Mouse (Mus musculus) heart, embryonic 15.5 days (tissue): ENCODE results near the gene Cdc20. TPM values are rescaled to one million over a fixed set of nuclear protein-coding genes. Genes with fewer than 3 reads are reported as not detected.
A peak's percentile ranks its signal among the peaks of the same experiment; 100 is the strongest.

ENCODE experiments used
- ATAC-seq: fragments of 200-750 bp; cut with Nextera tagmentation; replicated peaks from 2 replicates; pipeline ENCODE4 v1.8.0; 2017; ENCODE audit warnings: low read depth, moderate TSS enrichment; ENCODE audit not compliant: insufficient number of reproducible peaks, insufficient read depth, low FRiP score
- H3K27ac ChIP-seq: fragments of 300-500 bp; sonication (generic); 2 replicates; pipeline ENCODE4 v1.5.1; 2015; ENCODE audit warnings: mild to moderate bottlenecking, inconsistent platforms
- H3K27me3 ChIP-seq: fragments of 300-500 bp; sonication (generic); 2 replicates; pipeline ENCODE4 v1.6.1; 2015; ENCODE audit warnings: inconsistent platforms
- H3K36me3 ChIP-seq: fragments of 300-500 bp; sonication (generic); 2 replicates; pipeline ENCODE4 v1.6.1; 2015; ENCODE audit warnings: mild to moderate bottlenecking, inconsistent platforms
- H3K4me1 ChIP-seq: fragments of 300-500 bp; sonication (generic); replicated peaks from 2 replicates; pipeline ENCODE4 v1.6.1; 2015; ENCODE audit warnings: inconsistent platforms
- H3K4me2 ChIP-seq: fragments of 300-500 bp; sonication (generic); 2 replicates; pipeline ENCODE4 v1.6.1; 2015; ENCODE audit warnings: inconsistent platforms, mild to moderate bottlenecking, moderate library complexity
- H3K4me3 ChIP-seq: fragments of 300-500 bp; sonication (generic); 2 replicates; pipeline ENCODE4 v1.5.1; 2015; ENCODE audit warnings: mild to moderate bottlenecking, inconsistent platforms
- H3K9ac ChIP-seq: fragments of 300-500 bp; sonication (generic); 2 replicates; pipeline ENCODE4 v1.6.1; 2015; ENCODE audit warnings: mild to moderate bottlenecking, inconsistent platforms
- H3K9me3 ChIP-seq: fragments of 300-500 bp; sonication (generic); replicated peaks from 2 replicates; pipeline ENCODE4 v1.6.1; 2016; ENCODE audit warnings: inconsistent platforms
- WGBS: fragments of 180-500 bp; shearing (Covaris S2); methylation state at CpG from one replicate; pipeline ENCODE4 v1.1.7; 2015; ENCODE audit warnings: mixed read lengths; 5-methylcytosine and 5-hydroxymethylcytosine counted together
- polyA plus RNA-seq: library from polyadenylated mRNA; unstranded; fragments of >200 nt; fragmentation: Nextera tagmentation; extraction: Ambion mirVana; gene quantifications from 2 replicates; pipeline ENCODE4 v1.2.1, GENCODE M21; 2015

Gene Cdc20
- polyA plus RNA-seq, 1 experiment from 2014 or later, result 147 TPM

- no peaks in the 10 kb centered on the region for H3K4me1 ChIP-seq
- H3K9me3 ChIP-seq, result no peaks in the 10 kb centered on the region
- no peak overlapping the region for H3K4me2 ChIP-seq
- peaks cover 78% of the 10 kb centered on the region for H3K36me3 ChIP-seq
- no peak overlapping the region for H3K9ac ChIP-seq
- no peak for ATAC-seq
- no peaks in the 10 kb centered on the region for H3K27me3 ChIP-seq
- no peak overlapping the region for H3K27ac ChIP-seq
- H3K4me3 ChIP-seq, result no peak overlapping the region
- 87% methylated on average over 5 of the region's 5 CpGs for WGBS
Measured at GRCm38 (mm10) chr4:118416329-118416728, 20.8 kb downstream of the Cdc20 start.

GRCm38 (mm10) chr4:118415779-118416178 is 21.4 kb downstream of the Cdc20 start:
- Histone ChIP-seq H3K4me1 (no peaks in the 10 kb centered on the region), H3K9ac (no peak overlapping the region), H3K4me2 (no peak overlapping the region), H3K36me3 (peaks cover 80% of the 10 kb centered on the region), H3K27me3 (no peaks in the 10 kb centered on the region), H3K9me3 (no peaks in the 10 kb centered on the region), H3K4me3 (no peak overlapping the region), H3K27ac (no peak overlapping the region)
- WGBS, result 61% methylated on average over 2 of the region's 2 CpGs
- no peak for ATAC-seq

GRCm38 (mm10) chr4:118413553-118413952 is 23.6 kb downstream of the Cdc20 start:
- no peaks in the 10 kb centered on the region for H3K27me3 ChIP-seq
- H3K4me3 ChIP-seq, result no peak overlapping the region
- no peak for ATAC-seq
- H3K4me1 ChIP-seq, result peaks cover 9% of the 10 kb centered on the region
- H3K4me2 ChIP-seq, result no peak overlapping the region
- H3K9ac ChIP-seq, result no peak overlapping the region
- no peak overlapping the region for H3K27ac ChIP-seq
- WGBS, result 89% methylated on average over 5 of the region's 5 CpGs
- H3K9me3 ChIP-seq, result no peaks in the 10 kb centered on the region
- H3K36me3 ChIP-seq, result peaks cover 78% of the 10 kb centered on the region

GRCm38 (mm10) chr4:118410871-118411270 is 26.3 kb downstream of the Cdc20 start:
- H3K9ac ChIP-seq, result no peak overlapping the region
- WGBS, result 91% methylated on average over 5 of the region's 5 CpGs

GRCm38 (mm10) chr4:118409142-118409900 is 27.8 kb downstream of the Cdc20 start, which contains the start of the genes Szt2 and Med8:
TSS of gene Szt2 (minus strand) at chr4:118409273.
TSS of gene Med8 (plus strand) at chr4:118409337.
- peak within 1 kb of the TSS; percentile 85 for H3K9ac ChIP-seq
- peaks cover 17% of the 10 kb centered on the region for H3K4me1 ChIP-seq
- peaks cover 45% of the 10 kb centered on the region for H3K36me3 ChIP-seq
- WGBS, result under 1% methylated on average over 53 of the region's 53 CpGs
- H3K27ac ChIP-seq, result peak within 1 kb of the TSS; percentile 65
- no peaks in the 10 kb centered on the region for H3K9me3 ChIP-seq
- ATAC-seq, result peak; percentile 93
- no peaks in the 10 kb centered on the region for H3K27me3 ChIP-seq
- H3K4me2 ChIP-seq, result peak within 1 kb of the TSS; percentile 81
- H3K4me3 ChIP-seq, result peak within 1 kb of the TSS; percentile 71

More at GRCm38 (mm10) chr4:118410871-118411270, 26.3 kb downstream of the Cdc20 start:
- Histone ChIP-seq H3K4me3 (no peak overlapping the region), H3K36me3 (peaks cover 53% of the 10 kb centered on the region), H3K4me1 (peaks cover 17% of the 10 kb centered on the region), H3K9me3 (no peaks in the 10 kb centered on the region), H3K27me3 (no peaks in the 10 kb centered on the region), H3K27ac (no peak overlapping the region), H3K4me2 (no peak overlapping the region)
- ATAC-seq, result no peak

- H3K9ac ChIP-seq, result no peak overlapping the region
- H3K4me1 ChIP-seq, result no peaks in the 10 kb centered on the region; the same call in 1 of the 2 replicates
- no peak overlapping the region for H3K27ac ChIP-seq
- H3K9me3 ChIP-seq, result no peaks in the 10 kb centered on the region
- no peak for ATAC-seq
- WGBS, result 90% methylated on average over 12 of the region's 12 CpGs
- no peaks in the 10 kb centered on the region for H3K27me3 ChIP-seq
- H3K4me3 ChIP-seq, result no peak overlapping the region
- peaks cover 57% of the 10 kb centered on the region for H3K36me3 ChIP-seq
- no peak overlapping the region for H3K4me2 ChIP-seq
Measured at GRCm38 (mm10) chr4:118402701-118403100, 34.5 kb downstream of the Cdc20 start.

GRCm38 (mm10) chr4:118401918-118402317 is 35.2 kb downstream of the Cdc20 start:
- Histone ChIP-seq H3K4me2 (no peak overlapping the region), H3K36me3 (peaks cover 58% of the 10 kb centered on the region), H3K4me1 (no peaks in the 10 kb centered on the region; the same call in 1 of the 2 replicates), H3K4me3 (no peak overlapping the region), H3K9ac (no peak overlapping the region), H3K27me3 (no peaks in the 10 kb centered on the region), H3K9me3 (no peaks in the 10 kb centered on the region), H3K27ac (no peak overlapping the region)
- 58% methylated on average over 5 of the region's 5 CpGs for WGBS
- no peak for ATAC-seq

- ATAC-seq, result no peak
- peaks cover 58% of the 10 kb centered on the region for H3K36me3 ChIP-seq
Measured at GRCm38 (mm10) chr4:118401421-118401820, 35.7 kb downstream of the Cdc20 start.

GRCm38 (mm10) chr4:118398400-118398799 is 38.8 kb downstream of the Cdc20 start:
- no peak for ATAC-seq
- WGBS, result 94% methylated on average over 6 of the region's 6 CpGs
- H3K4me1 ChIP-seq, result peaks cover 23% of the 10 kb centered on the region
- H3K9ac ChIP-seq, result no peak overlapping the region
- H3K27ac ChIP-seq, result no peak overlapping the region
- no peak overlapping the region for H3K4me3 ChIP-seq
- no peak overlapping the region for H3K4me2 ChIP-seq
- H3K27me3 ChIP-seq, result no peaks in the 10 kb centered on the region
- no peaks in the 10 kb centered on the region for H3K9me3 ChIP-seq
- H3K36me3 ChIP-seq, result peaks cover 55% of the 10 kb centered on the region

More at GRCm38 (mm10) chr4:118401421-118401820, 35.7 kb downstream of the Cdc20 start:
- Histone ChIP-seq H3K9me3 (no peaks in the 10 kb centered on the region), H3K4me1 (no peaks in the 10 kb centered on the region; the same call in 1 of the 2 replicates), H3K4me3 (no peak overlapping the region), H3K27ac (no peak overlapping the region), H3K4me2 (no peak overlapping the region), H3K27me3 (no peaks in the 10 kb centered on the region), H3K9ac (no peak overlapping the region)
- WGBS, result 86% methylated on average over 3 of the region's 3 CpGs

GRCm38 (mm10) chr4:118396433-118396832 is 40.7 kb downstream of the Cdc20 start:
- no peak for ATAC-seq
- Histone ChIP-seq H3K9me3 (no peaks in the 10 kb centered on the region), H3K27ac (peak overlapping the region; percentile 56), H3K4me3 (no peak overlapping the region), H3K36me3 (peaks cover 61% of the 10 kb centered on the region), H3K4me1 (peaks cover 24% of the 10 kb centered on the region), H3K4me2 (no peak overlapping the region), H3K27me3 (no peaks in the 10 kb centered on the region), H3K9ac (no peak overlapping the region)
- WGBS, result 51% methylated on average over 3 of the region's 3 CpGs

GRCm38 (mm10) chr4:118395289-118395688 is 41.9 kb downstream of the Cdc20 start:
- H3K4me2 ChIP-seq, result no peak overlapping the region
- no peaks in the 10 kb centered on the region for H3K27me3 ChIP-seq
- H3K36me3 ChIP-seq, result peaks cover 62% of the 10 kb centered on the region
- no peaks in the 10 kb centered on the region for H3K9me3 ChIP-seq
- no peak overlapping the region for H3K9ac ChIP-seq
- H3K27ac ChIP-seq, result peak overlapping the region; percentile 79
- H3K4me1 ChIP-seq, result peaks cover 24% of the 10 kb centered on the region
- ATAC-seq, result no peak
- WGBS, result 34% methylated on average over 4 of the region's 4 CpGs
- H3K4me3 ChIP-seq, result no peak overlapping the region

- H3K27ac ChIP-seq, result peak overlapping the region; percentile 79
- WGBS, result 37% methylated on average over 6 of the region's 6 CpGs
- no peak overlapping the region for H3K9ac ChIP-seq
- no peaks in the 10 kb centered on the region for H3K9me3 ChIP-seq
- no peaks in the 10 kb centered on the region for H3K27me3 ChIP-seq
- peaks cover 61% of the 10 kb centered on the region for H3K36me3 ChIP-seq
- no peak overlapping the region for H3K4me3 ChIP-seq
- no peak overlapping the region for H3K4me2 ChIP-seq
- peaks cover 24% of the 10 kb centered on the region for H3K4me1 ChIP-seq
- peak; percentile 76 for ATAC-seq
Measured at GRCm38 (mm10) chr4:118394505-118394904, 42.6 kb downstream of the Cdc20 start.
